Mouse (Mus musculus) inflammation-experienced regulatory T-cells, adult 6 months (primary cell): ENCODE results near the gene Pak3. TPM values are rescaled to one million over a fixed set of nuclear protein-coding genes. Genes with fewer than 3 reads are reported as not detected.
"Not testable (repeated sequence)": the region's sequence is repeated elsewhere in the genome, so short reads cannot be mapped to it uniquely, and the experiment has no call there.

Experiments
- ATAC-seq: one replicate; pipeline ENCODE4 v1.8.0; 2017
- polyA plus RNA-seq, 3 experiments: library from polyadenylated mRNA; unstranded; fragments of 100-300 nt; shearing (Covaris generic); gene quantifications; one replicate each; pipeline ENCODE4 v1.2.1; 2017

The Pak3 gene
- under 1 TPM in 1 of 3 experiments, not detected in 2; 0.09 TPM for polyA plus RNA-seq

- ATAC-seq, result no peak
These were observed at the start of gene Pak3 for GRCm38 (mm10) chrX:143518168-143518901. Gene Pak3, plus strand, starts transcription at chrX:143518591.

- ATAC-seq, result peak; percentile 100
These were observed 35.5 kb upstream of the Pak3 start for GRCm38 (mm10) chrX:143482866-143483265.

DNA sequence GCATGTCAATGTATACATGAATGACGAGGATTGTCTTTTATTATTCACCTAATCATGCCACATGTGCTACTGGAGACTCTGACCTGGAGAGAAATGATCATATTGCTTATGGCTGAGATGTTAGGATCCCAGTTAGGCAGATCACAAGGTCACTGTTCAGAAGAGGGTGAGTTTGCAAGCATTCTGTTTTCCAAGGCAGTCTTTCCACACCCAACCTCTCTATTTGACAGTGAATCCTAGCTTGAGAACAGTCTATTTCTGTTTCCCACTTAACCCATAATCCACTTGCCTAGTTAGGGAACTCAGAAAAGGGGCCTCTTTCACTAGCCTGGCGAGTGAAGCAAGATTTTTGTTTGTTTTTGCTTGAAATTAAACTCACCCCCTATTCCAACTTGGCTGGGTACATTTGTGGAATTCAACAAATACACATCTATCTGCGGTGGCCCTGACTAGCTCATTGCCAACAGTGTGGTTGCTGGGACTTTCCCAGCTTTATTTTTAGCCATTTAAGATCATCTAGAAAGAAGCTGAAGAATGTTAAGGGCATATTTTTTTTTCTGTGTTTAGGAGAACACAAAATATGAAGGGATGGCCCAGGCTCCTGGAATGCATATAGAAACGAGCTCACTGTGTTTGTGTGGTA is 17.2 kb upstream of the Pak3 start:
- ATAC-seq, result no peak

- ATAC-seq, result no peak
These were observed 16.5 kb upstream of the Pak3 start for GRCm38 (mm10) chrX:143501776-143502365.

GRCm38 (mm10) chrX:143518917-143519316 is 526 bp downstream of the Pak3 start:
- ATAC-seq, result no peak

DNA sequence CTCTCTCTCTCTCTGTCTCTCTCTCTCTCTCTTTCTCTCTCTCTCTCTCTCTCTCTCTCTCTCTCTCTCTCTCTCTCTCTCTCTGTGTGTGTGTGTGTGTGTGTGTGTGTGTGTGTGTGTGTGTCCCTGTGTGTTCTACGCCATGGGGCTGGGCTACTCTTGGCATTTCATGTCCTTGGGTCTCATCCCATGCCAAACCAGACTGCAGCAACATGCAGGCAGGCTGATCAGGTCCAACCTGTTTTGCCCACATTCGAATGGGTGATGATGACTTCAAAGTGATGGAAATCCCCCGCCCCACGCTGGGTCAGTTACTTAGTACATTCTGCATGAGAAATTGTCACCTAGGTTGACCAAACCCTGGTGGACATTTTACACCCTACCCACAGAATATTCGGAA is 1.1 kb downstream of the Pak3 start:
- ATAC-seq, result not testable (repeated sequence)

DNA sequence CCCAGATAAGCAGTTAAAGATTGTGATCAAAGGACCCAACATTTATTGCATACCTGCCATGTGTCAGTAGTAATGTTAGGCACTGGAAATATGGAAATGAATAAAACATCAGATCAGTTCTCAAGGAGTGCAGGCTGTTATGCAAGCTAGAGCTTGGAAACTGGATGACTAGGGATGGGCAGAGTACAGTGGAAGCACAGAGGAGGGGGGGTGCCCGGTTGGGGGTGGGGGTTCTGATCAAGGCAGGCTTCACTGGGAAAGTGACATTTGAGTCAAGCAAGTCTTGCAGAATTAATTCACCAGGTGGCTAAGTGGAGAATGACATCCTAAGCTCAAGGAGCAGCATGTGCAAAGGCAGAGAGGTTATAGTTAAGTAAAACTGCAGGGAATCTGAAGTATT is 1.8 kb downstream of the Pak3 start:
- no peak for ATAC-seq

DNA sequence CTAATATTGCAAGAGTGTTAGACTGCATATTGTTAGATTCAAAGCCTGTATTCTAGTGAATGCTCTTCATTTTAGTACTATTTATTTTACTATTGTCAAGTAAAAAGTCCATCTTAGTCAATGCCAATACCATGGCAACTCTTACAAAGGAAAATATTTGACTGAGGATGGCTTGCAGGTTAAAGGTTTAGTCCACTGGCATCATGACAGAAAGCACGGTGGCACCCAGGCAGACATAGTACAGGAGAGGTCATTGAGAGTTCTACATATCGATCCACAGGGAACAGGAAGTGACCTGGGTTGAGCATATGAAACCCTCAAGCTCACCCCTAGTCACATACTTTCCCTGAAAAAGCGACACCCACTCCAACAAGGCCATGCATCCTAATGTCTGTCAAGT is 13.9 kb downstream of the Pak3 start:
- ATAC-seq, result no peak

GRCm38 (mm10) chrX:143533574-143533973 is 15.2 kb downstream of the Pak3 start:
- no peak for ATAC-seq

GRCm38 (mm10) chrX:143542756-143543155 is 24.4 kb downstream of the Pak3 start:
- ATAC-seq, result no peak

- ATAC-seq, result no peak
These were observed 24.9 kb downstream of the Pak3 start for GRCm38 (mm10) chrX:143543186-143543793.

DNA sequence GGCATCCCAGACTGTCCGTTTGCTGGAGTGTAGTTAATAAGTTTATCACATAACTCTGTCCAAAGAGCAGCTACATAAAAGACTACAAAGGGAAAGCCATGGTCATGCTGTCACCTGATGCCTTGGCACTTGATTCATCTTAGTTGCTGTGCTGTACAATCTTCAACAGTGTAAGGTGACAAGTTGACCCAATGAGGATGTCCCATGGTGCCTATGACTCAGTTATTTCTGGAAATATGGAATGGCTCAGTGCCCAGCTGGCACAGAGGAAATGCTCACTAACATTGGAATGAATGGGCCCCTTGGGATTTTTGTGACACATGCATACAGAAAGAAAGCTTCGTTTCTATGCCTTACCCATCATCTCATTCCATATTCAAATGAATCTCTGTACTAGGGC is 55.3 kb downstream of the Pak3 start:
- ATAC-seq, result no peak

- ATAC-seq, result no peak
These were observed 61.5 kb downstream of the Pak3 start for GRCm38 (mm10) chrX:143579925-143580324.

- ATAC-seq, result no peak
These were observed 62.1 kb downstream of the Pak3 start for GRCm38 (mm10) chrX:143580458-143580959.

DNA sequence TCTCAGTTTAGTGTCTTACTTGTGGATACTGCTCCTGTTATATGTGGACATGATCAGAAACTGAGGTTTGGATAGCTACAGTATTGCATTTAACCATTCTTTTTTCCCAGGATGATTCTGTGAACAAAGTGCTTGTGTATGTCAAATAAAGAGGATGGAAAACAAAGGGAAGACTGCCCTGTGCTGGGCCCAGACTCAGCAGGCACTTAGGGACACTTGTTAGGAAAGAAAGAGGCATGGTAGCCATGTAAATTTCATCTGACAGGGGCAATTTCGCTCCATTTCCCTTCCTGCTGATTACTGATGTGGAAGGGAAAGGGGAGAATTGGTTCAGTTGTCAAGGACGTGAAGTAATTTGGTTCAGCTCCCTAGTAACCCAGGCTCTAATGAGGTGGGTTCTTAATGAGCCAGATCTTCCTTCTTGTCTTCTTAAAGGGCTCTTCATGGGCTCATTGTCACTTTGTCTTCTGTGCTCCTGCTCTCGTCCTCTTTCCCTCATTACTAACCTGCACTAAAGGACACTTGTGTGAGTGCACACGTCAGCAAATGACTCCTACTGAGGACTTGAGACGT is 88.6 kb downstream of the Pak3 start:
- no peak for ATAC-seq

GRCm38 (mm10) chrX:143618734-143619133 is 100.3 kb downstream of the Pak3 start:
- no peak for ATAC-seq

- no peak for ATAC-seq
These were observed 109.4 kb downstream of the Pak3 start for GRCm38 (mm10) chrX:143627767-143628166.

DNA sequence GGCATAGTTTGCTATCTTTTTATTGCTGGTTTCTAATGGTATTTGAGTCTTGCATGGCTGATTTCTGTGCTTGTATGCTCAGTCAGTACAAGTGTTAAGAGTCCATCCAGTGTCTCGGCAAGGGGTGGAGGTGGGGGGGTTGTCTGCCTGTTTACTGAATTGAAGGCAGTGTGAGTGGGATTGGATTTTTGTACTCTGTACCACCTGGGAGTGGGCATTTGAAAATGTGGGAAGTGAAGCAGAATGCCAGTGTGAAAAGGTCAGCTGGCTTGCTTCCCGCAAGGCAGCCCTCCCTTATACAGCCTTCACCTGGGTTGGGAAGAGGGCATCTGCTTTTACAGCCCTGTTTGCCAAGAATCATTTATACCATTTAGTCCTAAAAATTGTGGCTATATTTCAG is 125.5 kb downstream of the Pak3 start:
- ATAC-seq, result no peak

DNA sequence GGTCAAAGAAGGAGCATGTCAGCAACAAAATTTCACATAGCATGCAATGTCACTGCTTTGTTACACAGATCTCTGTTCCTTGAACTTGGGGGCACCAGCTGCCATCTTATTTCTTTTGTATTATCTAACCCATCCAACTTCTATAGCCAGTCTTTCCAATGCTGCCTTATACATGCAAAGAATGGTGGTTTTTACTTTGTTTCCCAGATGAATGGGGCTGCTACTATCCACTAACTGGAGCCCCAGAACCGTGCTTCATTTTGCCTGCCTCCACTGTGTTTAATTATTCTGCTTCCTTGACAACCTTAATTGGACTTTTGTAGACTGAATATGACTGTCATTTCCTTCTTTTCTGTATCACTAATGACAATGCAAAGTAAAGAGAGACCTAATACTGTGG is 126.4 kb downstream of the Pak3 start:
- no peak for ATAC-seq

DNA sequence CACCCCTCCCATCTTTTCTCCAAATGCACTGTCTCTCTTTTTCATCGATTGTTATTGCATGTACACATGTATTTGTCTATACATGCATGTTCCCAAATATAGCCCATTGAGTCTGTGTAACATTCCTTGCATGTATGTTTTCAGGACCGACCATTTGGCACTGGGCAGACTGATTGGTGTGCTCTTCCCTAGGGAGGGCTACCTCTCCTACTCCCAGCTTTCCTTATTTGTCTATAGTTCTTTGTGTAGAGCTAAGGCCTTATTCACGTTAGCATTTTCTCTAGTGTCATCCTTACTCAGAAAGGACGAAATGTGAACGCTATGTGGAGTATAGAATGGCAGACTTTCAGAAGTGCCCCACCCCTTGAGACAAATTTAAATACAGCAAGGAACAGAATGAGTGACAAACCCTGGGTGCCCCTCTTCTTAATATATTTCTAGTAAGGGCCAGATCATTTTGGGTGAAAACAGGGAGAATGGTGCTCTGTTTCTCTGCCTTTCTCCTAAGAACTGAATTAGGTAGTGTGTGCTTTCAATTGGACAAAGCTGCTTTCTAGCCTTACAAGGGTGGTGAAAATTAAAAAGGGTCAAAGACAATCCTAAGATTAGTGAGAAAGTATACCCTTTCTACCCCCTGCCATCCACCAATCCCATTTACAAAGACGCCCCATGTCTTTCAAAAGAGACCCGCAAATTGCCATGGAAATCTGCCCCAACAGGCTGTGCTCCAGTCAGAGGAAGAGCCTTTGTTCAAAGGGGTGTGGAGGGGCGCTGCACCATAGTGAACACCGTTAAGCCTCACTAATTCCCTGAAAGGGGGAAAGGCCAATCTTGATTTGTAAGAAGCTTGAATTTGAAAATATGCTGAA is 136.2 kb downstream of the Pak3 start:
- ATAC-seq, result no peak

DNA sequence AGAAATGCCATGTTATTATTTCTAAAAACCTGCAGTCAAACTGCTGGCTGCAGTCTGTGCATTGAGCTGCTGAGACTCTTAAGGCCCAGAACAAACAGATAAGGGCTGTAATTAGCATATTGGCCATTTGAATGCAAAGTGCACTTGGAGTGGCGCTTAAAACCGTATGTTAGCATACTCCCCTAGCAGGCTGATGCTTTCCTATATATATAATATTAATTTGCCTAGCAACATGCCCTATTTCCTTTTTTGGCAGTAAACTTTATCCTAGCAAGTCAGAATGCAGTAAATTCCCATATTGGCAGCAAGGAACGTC is 136.7 kb downstream of the Pak3 start:
- no peak for ATAC-seq
